Mouse (Mus musculus) CH12.LX (cell line): ENCODE data around the gene Cpeb3. TPM values are rescaled to one million over a fixed set of nuclear protein-coding genes. Genes with fewer than 3 reads are reported as not detected.

ENCODE experiments used
- DNase-seq: peaks from one replicate; pipeline ENCODE4 v3.0.0-alpha.2; 2013; ENCODE audit errors: extremely low read depth
- H3K27ac ChIP-seq: 2 replicates; pipeline ENCODE4 v1.5.1; 2012; ENCODE audit warnings: low read depth, mild to moderate bottlenecking, control low read depth, moderate library complexity; ENCODE audit not compliant: insufficient read depth
- H3K27me3 ChIP-seq: replicated peaks from 2 replicates; pipeline ENCODE3; 2012; ENCODE audit warnings: inconsistent platforms
- H3K36me3 ChIP-seq, 2 experiments: replicated peaks in 1 of 2; 2 replicates each; pipeline versions ENCODE3 to v1.6.1; 2012; ENCODE audit warnings: inconsistent platforms in 1 of 2, low read length in 1 of 2, mild to moderate bottlenecking in 1 of 2, mixed read lengths in 1 of 2, moderate library complexity in 1 of 2; ENCODE audit not compliant: control insufficient read depth in 1 of 2, insufficient read depth in 1 of 2
- H3K4me1 ChIP-seq, 2 experiments: 2 replicates each; pipeline ENCODE4 v1.6.1; 2012; ENCODE audit warnings: inconsistent platforms in 1 of 2, moderate library complexity in 1 of 2; ENCODE audit not compliant: insufficient read depth in 2 of 2, control insufficient read depth in 1 of 2
- H3K4me2 ChIP-seq: 2 replicates; pipeline ENCODE4 v1.6.1; 2012; ENCODE audit warnings: low read depth, mild to moderate bottlenecking, control low read depth; ENCODE audit not compliant: poor library complexity, insufficient read depth, severe bottlenecking
- H3K4me3 ChIP-seq, 3 experiments: fragments of 150-350 bp in 1 of 3; sonication (generic) in 1 of 3; replicated peaks in 1 of 3; 2 replicates each; pipeline versions ENCODE3 to v1.5.1; 2011 to 2012; ENCODE audit warnings: low read depth in 2 of 3, low read length in 2 of 3, mild to moderate bottlenecking in 2 of 3, moderate library complexity in 2 of 3, control low read depth in 1 of 3, improper control_type of control experiment in 1 of 3, inconsistent platforms in 1 of 3, mixed read lengths in 1 of 3; ENCODE audit not compliant: poor library complexity in 1 of 3
- H3K79me2 ChIP-seq: replicated peaks from 2 replicates; pipeline ENCODE4 v1.6.1; 2012; ENCODE audit warnings: mild to moderate bottlenecking, moderate library complexity; ENCODE audit not compliant: control insufficient read depth, poor library complexity, insufficient read depth, severe bottlenecking; ENCODE audit errors: extremely low read depth
- H3K9ac ChIP-seq: 2 replicates; pipeline ENCODE4 v1.6.1; 2012; ENCODE audit warnings: low read depth, mild to moderate bottlenecking, control low read depth, moderate library complexity; ENCODE audit not compliant: insufficient read depth
- H3K9me3 ChIP-seq: replicated peaks from 2 replicates; pipeline ENCODE3; 2012; ENCODE audit warnings: low read length, inconsistent platforms, mixed read lengths
- BHLHE40 ChIP-seq: IDR thresholded peaks from 2 replicates; pipeline ENCODE4 v1.6.1; 2011; ENCODE audit warnings: mild to moderate bottlenecking, low read depth, low read length, improper control_type of control experiment
- CHD1 ChIP-seq: IDR thresholded peaks from 2 replicates; pipeline ENCODE4 v1.6.1; 2012; ENCODE audit warnings: low read depth, low read length, improper control_type of control experiment, inconsistent platforms
- CHD2 ChIP-seq: IDR thresholded peaks from 2 replicates; pipeline ENCODE4 v1.6.1; 2011; ENCODE audit warnings: low read length, improper control_type of control experiment
- CTCF ChIP-seq, 2 experiments: IDR thresholded peaks in 1 of 2; conservative IDR thresholded peaks in 1 of 2; 2 replicates each; pipeline ENCODE4 v1.5.1; 2011 to 2012; ENCODE audit warnings: low read depth in 2 of 2, low read length in 2 of 2, improper control_type of control experiment in 1 of 2, inconsistent platforms in 1 of 2, mild to moderate bottlenecking in 1 of 2, moderate library complexity in 1 of 2
- E2F4 ChIP-seq: IDR thresholded peaks from 2 replicates; pipeline ENCODE4 v1.6.1; 2011; ENCODE audit warnings: low read depth, low read length, improper control_type of control experiment; ENCODE audit not compliant: insufficient replicate concordance
- ELF1 ChIP-seq: IDR thresholded peaks from 2 replicates; pipeline ENCODE4 v1.6.1; 2014; ENCODE audit warnings: low read depth, mild to moderate bottlenecking, inconsistent platforms, low read length, improper control_type of control experiment
- EP300 ChIP-seq: IDR thresholded peaks from 2 replicates; pipeline ENCODE4 v1.6.1; 2011; ENCODE audit warnings: low read length, improper control_type of control experiment
- ETS1 ChIP-seq: conservative IDR thresholded peaks from 2 replicates; pipeline ENCODE4 v1.6.1; 2012; ENCODE audit warnings: low read depth, mild to moderate bottlenecking, inconsistent platforms, low read length, improper control_type of control experiment, moderate library complexity
- GABPA ChIP-seq: IDR thresholded peaks from 2 replicates; pipeline ENCODE4 v1.6.1; 2012; ENCODE audit warnings: low read depth, low read length, improper control_type of control experiment, inconsistent platforms; ENCODE audit not compliant: insufficient replicate concordance
- HCFC1 ChIP-seq: IDR thresholded peaks from 2 replicates; pipeline ENCODE4 v1.6.1; 2012; ENCODE audit warnings: low read depth, mild to moderate bottlenecking, inconsistent platforms, low read length, improper control_type of control experiment
- IRF4 ChIP-seq: IDR thresholded peaks from 2 replicates; pipeline ENCODE4 v1.6.1; 2014; ENCODE audit warnings: low read depth, mild to moderate bottlenecking, inconsistent platforms, low read length, improper control_type of control experiment
- JUN ChIP-seq: IDR thresholded peaks from 2 replicates; pipeline ENCODE4 v1.6.1; 2011; ENCODE audit warnings: low read depth, mild to moderate bottlenecking, low read length, improper control_type of control experiment, moderate library complexity; ENCODE audit not compliant: insufficient read depth
- JUND ChIP-seq: conservative IDR thresholded peaks from 2 replicates; pipeline ENCODE4 v1.6.1; 2011; ENCODE audit warnings: low read depth, low read length, improper control_type of control experiment
- KAT2A ChIP-seq: IDR thresholded peaks from 2 replicates; pipeline ENCODE4 v1.6.1; 2012; ENCODE audit warnings: low read length, improper control_type of control experiment, inconsistent platforms; ENCODE audit not compliant: insufficient replicate concordance
- MAFK ChIP-seq: IDR thresholded peaks from 2 replicates; pipeline ENCODE4 v1.6.1; 2011; ENCODE audit warnings: low read length, improper control_type of control experiment; ENCODE audit not compliant: insufficient replicate concordance
- MAX ChIP-seq: IDR thresholded peaks from 2 replicates; pipeline ENCODE4 v1.6.1; 2011; ENCODE audit warnings: low read length, improper control_type of control experiment
- MAZ ChIP-seq: IDR thresholded peaks from 2 replicates; pipeline ENCODE4 v1.6.1; 2012; ENCODE audit warnings: low read depth, mild to moderate bottlenecking, inconsistent platforms, low read length, improper control_type of control experiment, moderate library complexity
- MEF2A ChIP-seq: IDR thresholded peaks from 2 replicates; pipeline ENCODE4 v1.6.1; 2014; ENCODE audit warnings: low read depth, mild to moderate bottlenecking, inconsistent platforms, low read length, improper control_type of control experiment, borderline replicate concordance
- MXI1 ChIP-seq: IDR thresholded peaks from 2 replicates; pipeline ENCODE4 v1.6.1; 2011; ENCODE audit warnings: mild to moderate bottlenecking, low read depth, low read length, improper control_type of control experiment
- MYC ChIP-seq: IDR thresholded peaks from 2 replicates; pipeline ENCODE4 v1.6.1; 2011; ENCODE audit warnings: low read depth, mild to moderate bottlenecking, improper control_type of control experiment, low read length
- NELFE ChIP-seq: IDR thresholded peaks from 2 replicates; pipeline ENCODE4 v1.6.1; 2011; ENCODE audit warnings: low read depth, low read length, improper control_type of control experiment
- NRF1 ChIP-seq: IDR thresholded peaks from 2 replicates; pipeline ENCODE4 v1.6.1; 2014; ENCODE audit warnings: low read depth, mild to moderate bottlenecking, inconsistent platforms, low read length, improper control_type of control experiment, moderate library complexity
- PAX5 ChIP-seq: IDR thresholded peaks from 2 replicates; pipeline ENCODE4 v1.6.1; 2012; ENCODE audit warnings: low read length, inconsistent platforms, mixed read lengths
- POLR2A ChIP-seq: IDR thresholded peaks from 2 replicates; pipeline ENCODE4 v1.6.1; 2011; ENCODE audit warnings: low read depth, mild to moderate bottlenecking, improper control_type of control experiment, low read length
- POLR2AphosphoS2 ChIP-seq: IDR thresholded peaks from 2 replicates; pipeline ENCODE4 v1.6.1; 2011; ENCODE audit warnings: low read depth, low read length, improper control_type of control experiment
- RAD21 ChIP-seq: IDR thresholded peaks from 2 replicates; pipeline ENCODE4 v1.6.1; 2011; ENCODE audit warnings: low read depth, mild to moderate bottlenecking, low read length, improper control_type of control experiment, moderate library complexity
- RCOR1 ChIP-seq: conservative IDR thresholded peaks from 2 replicates; pipeline ENCODE4 v1.6.1; 2012; ENCODE audit warnings: low read depth, mild to moderate bottlenecking, inconsistent platforms, low read length, improper control_type of control experiment
- SIN3A ChIP-seq: IDR thresholded peaks from 2 replicates; pipeline ENCODE4 v1.6.1; 2012; ENCODE audit warnings: low read length, improper control_type of control experiment, inconsistent platforms
- SMC3 ChIP-seq: IDR thresholded peaks from 2 replicates; pipeline ENCODE4 v1.6.1; 2011; ENCODE audit warnings: low read depth, low read length, improper control_type of control experiment
- TBP ChIP-seq: conservative IDR thresholded peaks from 2 replicates; pipeline ENCODE4 v1.6.1; 2011; ENCODE audit warnings: low read depth, low read length, improper control_type of control experiment
- TCF12 ChIP-seq: IDR thresholded peaks from 2 replicates; pipeline ENCODE4 v1.6.1; 2014; ENCODE audit warnings: low read depth, mild to moderate bottlenecking, inconsistent platforms, low read length, improper control_type of control experiment
- UBTF ChIP-seq: IDR thresholded peaks from 2 replicates; pipeline ENCODE4 v1.6.1; 2012; ENCODE audit warnings: low read depth, mild to moderate bottlenecking, inconsistent platforms, low read length, improper control_type of control experiment, moderate library complexity
- USF1 ChIP-seq: IDR thresholded peaks from 2 replicates; pipeline ENCODE4 v1.6.1; 2014; ENCODE audit warnings: low read depth, mild to moderate bottlenecking, inconsistent platforms, low read length, improper control_type of control experiment
- USF2 ChIP-seq: conservative IDR thresholded peaks from 2 replicates; pipeline ENCODE4 v1.6.1; 2011; ENCODE audit warnings: low read depth, low read length, improper control_type of control experiment
- ZC3H11A ChIP-seq: IDR thresholded peaks from 2 replicates; pipeline ENCODE4 v1.6.1; 2012; ENCODE audit warnings: low read depth, mild to moderate bottlenecking, inconsistent platforms, low read length, improper control_type of control experiment
- ZKSCAN1 ChIP-seq: IDR thresholded peaks from 2 replicates; pipeline ENCODE4 v1.6.1; 2012; ENCODE audit warnings: low read depth, inconsistent platforms, low read length, improper control_type of control experiment, borderline replicate concordance
- ZMIZ1 ChIP-seq: IDR thresholded peaks from 2 replicates; pipeline ENCODE4 v1.6.1; 2012; ENCODE audit warnings: low read depth, mild to moderate bottlenecking, inconsistent platforms, low read length, improper control_type of control experiment
- ZNF384 ChIP-seq: IDR thresholded peaks from 2 replicates; pipeline ENCODE4 v1.6.1; 2012; ENCODE audit warnings: low read depth, low read length, improper control_type of control experiment, inconsistent platforms
- dilution Hi-C: fragments of 300-500 bp; cut with MboI; formaldehyde crosslinking; loops from 2 replicates; pipeline ENCODE4 v1.14.3; 2020; ENCODE audit warnings: low sequenced_read_pairs; ENCODE audit not compliant: extremely low pct_unique_long_range_greater_than_20kb, extremely low pct_ligation_motif_present
- in situ Hi-C: fragments of 300-500 bp; cut with MboI; formaldehyde crosslinking; loops from 3 replicates; pipeline ENCODE4 v1.14.3; 2019; ENCODE audit warnings: low sequenced_read_pairs, low pct_ligation_motif_present, low pct_unique_long_range_greater_than_20kb, mixed read lengths
- polyA plus RNA-seq: library from polyadenylated mRNA; unstranded; fragments of >175 nt; gene quantifications from 2 replicates; pipeline ENCODE4 v1.2.1, GENCODE M21; 2012; ENCODE audit warnings: low read depth; ENCODE audit not compliant: insufficient read length
- total RNA-seq, 2 experiments: library from RNA; depleted of rRNA; stranded (reverse); fragments of 300-350 nt in 1 of 2; fragments of >200 nt in 1 of 2; gene quantifications; 2 replicates each; pipeline ENCODE4 v1.2.3; 2012 to 2014

The Cpeb3 gene
- total and polyA plus RNA-seq, 3 experiments: 1.5 to 3.1 (median 1.5) TPM

- Histone ChIP-seq H3K4me3 (peak overlapping the region in 1 of 3 experiments; percentile 12), H3K79me2 (peaks cover 12% of the 10 kb centered on the region), H3K9ac (peak overlapping the region; percentile 34; the same call in 1 of the 2 replicates), H3K36me3 (no peaks in the 10 kb centered on the region), H3K4me2 (peak overlapping the region; percentile 73; the same call in 1 of the 2 replicates), H3K9me3 (no peaks in the 10 kb centered on the region), H3K27ac (no peak overlapping the region), H3K27me3 (peaks cover 6% of the 10 kb centered on the region), H3K4me1 (peaks cover 0 to 17% of the 10 kb centered on the region in 2 experiments; a peak in 2 of 4 replicates)
- no peak for DNase-seq
- dilution Hi-C loops (no loop called here), in situ Hi-C loops (no loop called here)
- TF ChIP-seq USF1 (no peak), NELFE (no peak), ZMIZ1 (no peak), BHLHE40 (peak; percentile 35; the same call in 1 of the 2 replicates), SMC3 (no peak), KAT2A (no peak), MAZ (no peak), TBP (no peak), SIN3A (peak; percentile 51; the same call in 1 of the 2 replicates), MXI1 (peak; percentile 33; the same call in 1 of the 2 replicates), HCFC1 (peak; percentile 59), RAD21 (no peak), JUND (no peak), MAFK (no peak), JUN (no peak), POLR2A (no peak), MAX (no peak), E2F4 (no peak), IRF4 (no peak), UBTF (no peak), CHD2 (peak; percentile 72), TCF12 (no peak), MEF2A (no peak), PAX5 (no peak), USF2 (no peak), CHD1 (no peak), ZKSCAN1 (no peak), MYC (no peak), RCOR1 (no peak), ETS1 (no peak), ZC3H11A (no peak), NRF1 (peak; percentile 70), POLR2AphosphoS2 (no peak), ZNF384 (peak; percentile 38; the same call in 1 of the 2 replicates), GABPA (no peak), EP300 (no peak), CTCF (conservative IDR thresholded peaks at IDR 0.05 in 1 of 2, IDR thresholded peaks at IDR 0.05 in 1 of 2; ENCODE audit: low read depth in 2 of 2, low read length in 2 of 2) (no peak), ELF1 (no peak)
Observed at GRCm38 (mm10) chr19:37177819-37178708, 30.3 kb downstream of the Cpeb3 start.
